Mouse (Mus musculus): ENCODE measurements at regions not wholly inside any gene's neighbourhood (a gene's known extent, or its start where the extent isn't known, plus 50 kb on each side); places are given as distances from the start of the nearest gene placed in this dataset.

DNA sequence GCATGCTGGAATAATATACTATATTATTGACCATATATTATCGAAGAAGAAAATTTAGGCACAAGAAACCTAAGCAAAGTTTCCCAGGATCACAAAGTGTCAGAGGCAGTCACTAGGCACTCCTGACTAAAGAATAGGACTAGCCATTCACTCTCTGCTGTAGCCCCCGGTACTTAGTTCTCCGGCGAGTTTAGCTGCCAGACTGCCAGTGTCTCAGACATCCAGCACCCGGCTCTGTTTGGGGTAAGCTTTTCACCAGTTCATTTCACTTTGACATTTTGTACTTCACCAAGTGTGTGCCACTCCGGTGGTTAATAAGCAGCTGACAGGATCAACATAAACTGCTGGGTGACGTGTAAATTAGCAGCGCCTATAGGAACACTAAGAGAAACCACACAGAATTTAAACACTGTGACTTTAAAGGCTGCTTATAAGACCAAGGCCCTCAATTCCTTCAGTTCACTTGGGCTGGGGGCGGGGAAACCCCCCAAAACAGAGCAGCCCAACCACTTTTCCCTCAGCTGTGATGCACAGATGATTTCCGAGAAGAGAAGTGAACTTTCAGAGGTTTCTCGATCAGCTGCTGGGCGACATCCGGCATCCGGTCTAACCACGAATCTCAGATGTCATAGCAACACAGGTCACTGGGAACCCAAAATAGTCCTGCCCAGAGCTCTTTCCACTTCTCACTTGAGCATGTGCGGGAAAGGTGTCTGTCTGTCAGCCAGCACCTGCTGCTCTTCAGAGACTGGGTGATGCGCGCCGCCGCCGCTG is 234.3 kb downstream of the Gm5426 start:
- H3K9me3 ChIP-seq (ENCODE audit: control insufficient read depth): no peaks in the 10 kb centered on the region
- H3K4me1 ChIP-seq (replicated peaks; ENCODE audit: control insufficient read depth, insufficient read depth, low read length): no peaks in the 10 kb centered on the region
- no peak overlapping the region for H3K27ac ChIP-seq (ENCODE audit: low read depth, low read length)
- no peak overlapping the region for H3K4me2 ChIP-seq (replicated peaks; ENCODE audit: low read depth)
- WGBS: 78% methylated on average over 21 of the region's 21 CpGs
- ATAC-seq: no peak
- H3K27me3 ChIP-seq (replicated peaks; ENCODE audit: control insufficient read depth, insufficient read depth, low read length): no peaks in the 10 kb centered on the region
- H3K9ac ChIP-seq (ENCODE audit: low read depth, low read length): no peak overlapping the region
- no peak for TF ChIP-seq CTCF (IDR thresholded peaks at IDR 0.05; ENCODE audit: low read depth)
- H3K36me3 ChIP-seq (ENCODE audit: control insufficient read depth, insufficient read depth): no peaks in the 10 kb centered on the region
- H3K4me3 ChIP-seq (ENCODE audit: low read depth, low read length): no peak overlapping the region

DNA sequence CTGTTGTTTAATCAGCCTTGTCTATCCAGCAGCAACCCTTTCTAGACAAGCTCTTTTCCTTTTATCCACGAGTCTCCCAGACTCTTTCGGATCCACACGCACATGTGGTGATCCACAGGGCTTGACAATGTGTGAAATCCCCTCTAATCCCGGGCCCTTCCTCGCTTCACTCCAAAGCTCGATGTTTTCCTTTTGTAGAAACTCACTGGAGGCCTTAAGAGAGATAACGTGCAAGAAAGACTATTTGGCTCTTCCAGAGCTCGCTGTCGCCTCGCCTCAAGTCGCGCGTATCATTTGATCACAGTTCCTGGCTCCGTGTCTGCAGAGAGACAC is 234.9 kb downstream of the Gm5426 start:
- Histone ChIP-seq H3K27ac (ENCODE audit: low read depth, low read length) (no peak overlapping the region), H3K4me2 (replicated peaks; ENCODE audit: low read depth) (no peak overlapping the region), H3K36me3 (ENCODE audit: control insufficient read depth, insufficient read depth) (no peaks in the 10 kb centered on the region), H3K4me1 (replicated peaks; ENCODE audit: control insufficient read depth, insufficient read depth, low read length) (no peaks in the 10 kb centered on the region), H3K9ac (ENCODE audit: low read depth, low read length) (no peak overlapping the region), H3K27me3 (replicated peaks; ENCODE audit: control insufficient read depth, insufficient read depth, low read length) (no peaks in the 10 kb centered on the region), H3K9me3 (ENCODE audit: control insufficient read depth) (no peaks in the 10 kb centered on the region), H3K4me3 (ENCODE audit: low read depth, low read length) (no peak overlapping the region)
- TF ChIP-seq CTCF (IDR thresholded peaks at IDR 0.05; ENCODE audit: low read depth): no peak
- 85% methylated on average over 14 of the region's 14 CpGs for WGBS
- no peak for ATAC-seq

DNA sequence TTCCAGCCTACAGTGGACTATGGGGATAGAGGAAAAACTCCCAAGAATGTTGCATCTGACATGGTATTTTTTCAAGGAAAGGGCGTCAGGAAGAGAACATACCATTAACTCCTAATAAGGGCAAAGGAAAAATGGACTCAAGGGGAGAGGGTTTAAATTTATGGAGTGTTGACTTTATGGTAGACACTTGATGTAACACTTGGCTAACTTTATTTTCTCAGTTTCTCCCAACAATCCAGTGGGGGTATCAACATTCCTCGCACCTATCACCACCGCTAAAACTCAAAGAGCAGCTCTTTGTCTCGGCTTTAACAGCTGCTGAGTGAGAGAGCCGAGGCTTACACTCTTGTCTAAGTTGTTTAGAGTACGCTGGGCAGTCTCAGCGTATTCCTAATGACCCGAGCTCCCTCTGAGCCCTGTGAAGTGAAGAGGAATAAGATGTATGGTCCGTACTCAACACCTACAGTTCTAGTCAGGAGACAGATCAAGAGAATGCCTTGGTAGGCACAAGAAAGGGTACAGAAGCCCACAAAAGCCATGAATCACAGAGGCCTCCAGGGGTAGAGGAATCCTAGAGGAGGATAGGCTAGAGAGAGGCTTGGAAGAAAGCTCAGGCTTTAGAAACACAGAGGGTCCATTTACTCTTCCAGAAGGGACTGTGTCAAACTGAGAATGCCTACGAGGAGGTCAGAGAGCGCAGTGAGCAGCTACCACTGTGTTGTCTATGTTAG is 236.4 kb downstream of the Gm5426 start:
- 58% methylated on average over 11 of the region's 11 CpGs for WGBS
- no peaks in the 10 kb centered on the region for H3K4me1 ChIP-seq (replicated peaks; ENCODE audit: control insufficient read depth, insufficient read depth, low read length)
- H3K9ac ChIP-seq (ENCODE audit: low read depth, low read length): no peak overlapping the region
- TF ChIP-seq CTCF (IDR thresholded peaks at IDR 0.05; ENCODE audit: low read depth): no peak
- H3K27me3 ChIP-seq (replicated peaks; ENCODE audit: control insufficient read depth, insufficient read depth, low read length): no peaks in the 10 kb centered on the region
- H3K4me3 ChIP-seq (ENCODE audit: low read depth, low read length): no peak overlapping the region
- no peaks in the 10 kb centered on the region for H3K9me3 ChIP-seq (ENCODE audit: control insufficient read depth)
- no peak for ATAC-seq
- no peak overlapping the region for H3K4me2 ChIP-seq (replicated peaks; ENCODE audit: low read depth)
- H3K27ac ChIP-seq (ENCODE audit: low read depth, low read length): no peak overlapping the region
- H3K36me3 ChIP-seq (ENCODE audit: control insufficient read depth, insufficient read depth): no peaks in the 10 kb centered on the region

DNA sequence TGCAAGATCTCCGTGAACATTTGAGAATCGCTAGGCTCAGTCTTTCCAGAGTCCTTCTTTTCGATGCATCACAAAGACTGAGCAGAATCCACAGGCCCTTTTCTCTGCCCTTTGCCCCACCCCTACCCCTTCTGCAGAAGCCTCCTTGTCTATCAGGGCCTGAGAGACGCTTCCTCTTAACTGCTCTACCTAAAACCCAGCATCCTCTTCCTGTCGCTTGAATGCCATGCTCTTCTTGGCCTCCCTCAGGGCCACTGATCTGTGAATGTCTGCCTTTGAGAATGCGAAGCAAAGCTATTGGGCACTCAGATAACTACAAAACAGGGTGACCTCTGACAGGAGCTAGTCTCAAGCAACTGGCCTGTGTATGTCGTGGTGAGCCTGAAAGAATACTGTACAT is 237.1 kb downstream of the Gm5426 start:
- Histone ChIP-seq H3K27ac (ENCODE audit: low read depth, low read length) (no peak overlapping the region; the same call in 1 of the 2 replicates), H3K27me3 (replicated peaks; ENCODE audit: control insufficient read depth, insufficient read depth, low read length) (no peaks in the 10 kb centered on the region), H3K9me3 (ENCODE audit: control insufficient read depth) (no peaks in the 10 kb centered on the region), H3K4me2 (replicated peaks; ENCODE audit: low read depth) (no peak overlapping the region), H3K4me1 (replicated peaks; ENCODE audit: control insufficient read depth, insufficient read depth, low read length) (no peaks in the 10 kb centered on the region), H3K9ac (ENCODE audit: low read depth, low read length) (no peak overlapping the region), H3K4me3 (ENCODE audit: low read depth, low read length) (no peak overlapping the region), H3K36me3 (ENCODE audit: control insufficient read depth, insufficient read depth) (no peaks in the 10 kb centered on the region)
- ATAC-seq: no peak
- WGBS: 74% methylated on average over 7 of the region's 7 CpGs
- TF ChIP-seq CTCF (IDR thresholded peaks at IDR 0.05; ENCODE audit: low read depth): no peak

DNA sequence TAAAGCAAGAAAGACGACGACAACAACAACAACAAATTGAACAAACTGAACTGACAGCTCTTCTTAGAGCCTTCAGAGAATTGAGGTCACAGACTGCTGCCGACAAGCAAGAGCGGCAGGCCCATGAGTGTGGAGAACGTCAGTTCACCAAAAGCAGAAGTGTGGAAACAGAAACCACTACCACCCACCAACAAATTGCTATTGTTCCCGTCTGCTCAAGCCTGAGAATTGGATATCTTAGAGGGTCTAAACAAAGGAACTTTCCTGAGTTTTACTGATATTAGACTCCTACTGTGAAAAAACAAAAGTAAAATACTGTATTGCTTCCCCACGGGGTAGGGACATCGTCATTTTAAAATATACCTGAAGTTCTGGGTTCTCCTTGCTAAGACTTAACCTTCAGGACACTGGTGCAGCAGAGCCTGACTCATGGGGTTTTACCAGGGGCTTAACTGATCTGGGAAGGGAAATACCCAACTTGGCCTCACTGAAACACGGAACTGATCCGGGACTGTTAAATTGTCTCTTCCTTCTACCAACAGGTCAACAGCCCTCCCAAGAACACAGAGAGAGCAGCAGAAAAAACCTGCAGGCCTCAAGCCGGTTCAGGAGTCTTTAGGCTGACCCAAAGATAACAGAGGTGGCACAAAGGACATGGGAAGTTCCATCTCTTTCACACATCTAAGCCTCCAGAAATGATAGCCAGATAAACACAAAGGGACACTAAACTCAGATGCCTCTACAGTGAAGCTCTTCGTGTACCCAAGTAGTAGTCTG is 238.1 kb downstream of the Gm5426 start:
- ATAC-seq: no peak
- 86% methylated on average over 12 of the region's 12 CpGs for WGBS

DNA sequence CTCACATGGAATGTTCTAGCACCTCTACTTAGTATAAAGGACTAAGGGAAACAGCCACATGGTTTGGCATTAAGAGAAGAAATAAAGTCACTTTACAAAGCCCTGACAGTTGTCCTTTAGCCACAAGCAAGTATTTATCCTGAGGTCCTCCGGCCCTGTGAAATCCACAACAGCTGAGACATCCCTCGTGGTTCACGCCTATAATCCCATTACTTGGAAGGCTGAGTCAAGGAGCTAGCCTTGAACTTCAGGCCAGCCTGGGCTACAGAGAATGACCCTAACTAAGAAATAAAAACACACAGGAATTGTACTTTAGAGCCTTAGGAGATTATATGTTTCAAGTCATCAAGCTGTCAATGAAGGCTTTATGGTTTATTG is 238.7 kb downstream of the Gm5426 start:
- no peak for TF ChIP-seq CTCF (IDR thresholded peaks at IDR 0.05; ENCODE audit: low read depth)

More for the DNA sequence above, 238.1 kb downstream of the Gm5426 start:
- H3K4me2 ChIP-seq (replicated peaks; ENCODE audit: low read depth): no peak overlapping the region
- no peak overlapping the region for H3K4me3 ChIP-seq (ENCODE audit: low read depth, low read length)
- no peaks in the 10 kb centered on the region for H3K4me1 ChIP-seq (replicated peaks; ENCODE audit: control insufficient read depth, insufficient read depth, low read length)
- no peak overlapping the region; the same call in 1 of the 2 replicates for H3K27ac ChIP-seq (ENCODE audit: low read depth, low read length)
- no peak overlapping the region for H3K9ac ChIP-seq (ENCODE audit: low read depth, low read length)
- H3K9me3 ChIP-seq (ENCODE audit: control insufficient read depth): no peaks in the 10 kb centered on the region
- no peak for TF ChIP-seq CTCF (IDR thresholded peaks at IDR 0.05; ENCODE audit: low read depth)
- H3K27me3 ChIP-seq (replicated peaks; ENCODE audit: control insufficient read depth, insufficient read depth, low read length): no peaks in the 10 kb centered on the region
- H3K36me3 ChIP-seq (ENCODE audit: control insufficient read depth, insufficient read depth): no peaks in the 10 kb centered on the region

More for the DNA sequence above, 238.7 kb downstream of the Gm5426 start:
- H3K27me3 ChIP-seq (replicated peaks; ENCODE audit: control insufficient read depth, insufficient read depth, low read length): no peaks in the 10 kb centered on the region
- 95% methylated on average over 3 of the region's 3 CpGs for WGBS
- no peak overlapping the region for H3K9ac ChIP-seq (ENCODE audit: low read depth, low read length)
- no peak overlapping the region for H3K4me2 ChIP-seq (replicated peaks; ENCODE audit: low read depth)
- no peak overlapping the region for H3K27ac ChIP-seq (ENCODE audit: low read depth, low read length)
- no peaks in the 10 kb centered on the region for H3K9me3 ChIP-seq (ENCODE audit: control insufficient read depth)
- no peak for ATAC-seq
- H3K4me3 ChIP-seq (ENCODE audit: low read depth, low read length): no peak overlapping the region
- no peaks in the 10 kb centered on the region for H3K4me1 ChIP-seq (replicated peaks; ENCODE audit: control insufficient read depth, insufficient read depth, low read length)
- H3K36me3 ChIP-seq (ENCODE audit: control insufficient read depth, insufficient read depth): no peaks in the 10 kb centered on the region
